Mouse (Mus musculus) spleen, adult 12 weeks (tissue): ENCODE measurements around the gene Kcnmb1.
A peak's percentile ranks its signal among the peaks of the same experiment; 100 is the strongest.

Source experiments
- DNase-seq: peaks from one replicate; pipeline ENCODE4 v3.0.0; 2022; ENCODE audit warnings: low spot score

Kcnmb1 gene

GRCm38 (mm10) chr11:33944786-33945328 lies 18.0 kb upstream of the Kcnmb1 start:
- no peak for DNase-seq

DNA sequence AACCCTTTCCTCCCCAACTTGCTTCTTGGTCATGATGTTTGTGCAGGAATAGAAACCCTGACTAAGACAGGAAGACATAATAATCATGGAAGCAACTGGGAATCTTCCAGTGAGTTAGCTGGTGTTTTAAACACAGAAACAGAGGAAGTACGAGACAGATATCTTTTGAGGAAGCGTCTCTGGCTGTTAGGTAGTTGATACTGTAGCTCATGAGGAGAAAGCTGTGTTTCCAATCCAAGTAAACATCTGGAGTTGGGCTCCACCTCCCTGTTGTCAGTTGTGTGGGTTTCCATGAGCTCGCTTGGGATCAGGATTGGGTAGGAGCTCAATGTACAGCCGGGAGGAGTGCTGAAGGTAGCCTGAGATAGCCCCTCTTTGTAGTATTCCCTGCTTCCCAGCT lies 16.3 kb upstream of the Kcnmb1 start:
- DNase-seq = no peak

DNA sequence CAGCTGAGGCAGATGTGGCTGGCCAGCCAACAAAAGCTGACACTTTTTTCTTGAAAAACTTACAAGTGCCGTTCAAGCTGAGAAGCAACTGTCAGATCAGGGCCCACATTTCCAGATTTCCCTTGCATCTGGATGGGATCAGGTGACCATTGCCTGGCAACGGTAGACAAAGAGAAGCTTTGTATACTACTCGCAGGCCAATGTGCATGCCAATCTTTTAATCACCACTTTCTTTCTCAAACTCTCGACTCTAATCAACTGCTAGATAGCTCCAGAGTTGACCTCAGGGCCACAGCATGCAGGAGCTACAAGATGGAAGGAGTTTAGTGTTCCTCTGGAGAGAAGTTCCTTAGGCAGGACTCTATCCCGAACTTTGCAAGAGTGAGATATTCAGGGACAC lies 11.7 kb upstream of the Kcnmb1 start:
- no peak for DNase-seq

DNA sequence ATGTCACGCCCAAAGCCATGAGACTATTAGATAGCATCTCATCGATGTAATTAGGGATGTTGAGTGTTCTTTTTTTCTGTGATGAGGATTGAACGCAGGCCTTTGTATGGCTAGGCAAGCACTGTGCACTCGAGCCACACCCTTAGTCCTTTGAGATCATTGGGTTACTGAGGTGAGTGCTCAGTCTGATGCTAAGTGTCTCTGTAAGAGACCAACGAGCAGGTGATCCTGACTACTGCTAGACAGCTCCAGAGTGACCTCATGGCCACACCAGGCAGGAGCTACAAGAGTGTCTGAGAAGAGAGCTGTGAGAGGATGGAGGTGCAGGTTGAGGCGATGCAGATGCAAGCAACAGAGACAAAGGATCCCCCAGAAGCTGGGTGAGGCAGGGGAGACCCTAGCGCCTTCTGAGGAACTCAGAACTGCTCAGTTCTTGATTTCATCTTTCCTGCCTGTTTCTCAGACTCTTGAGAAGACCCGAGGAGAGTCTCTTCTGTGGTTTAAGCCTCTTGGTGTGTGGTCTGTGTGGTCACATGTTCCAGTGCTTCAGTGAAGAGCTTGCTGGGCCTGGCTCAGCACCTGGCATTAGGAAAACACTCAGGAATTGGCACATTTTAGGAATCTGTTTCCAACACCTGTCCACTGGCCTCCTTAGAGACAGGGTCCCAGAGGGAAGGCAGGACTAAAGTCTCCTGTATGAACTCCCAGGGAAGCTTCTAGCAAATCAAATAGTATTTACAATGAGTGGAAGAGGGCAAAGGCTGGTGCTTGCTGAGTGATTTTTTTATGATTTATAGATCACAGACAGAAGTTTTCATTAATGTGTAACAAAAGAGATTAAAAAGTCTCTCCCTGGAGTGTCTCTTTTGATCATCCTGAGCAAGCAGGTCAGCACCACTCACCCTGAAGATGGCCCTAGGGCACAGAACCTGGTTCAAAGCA lies 10.9 kb upstream of the Kcnmb1 start:
- DNase-seq = no peak

- DNase-seq = no peak
Measured at GRCm38 (mm10) chr11:33955982-33956381, 6.8 kb upstream of the Kcnmb1 start.

DNA sequence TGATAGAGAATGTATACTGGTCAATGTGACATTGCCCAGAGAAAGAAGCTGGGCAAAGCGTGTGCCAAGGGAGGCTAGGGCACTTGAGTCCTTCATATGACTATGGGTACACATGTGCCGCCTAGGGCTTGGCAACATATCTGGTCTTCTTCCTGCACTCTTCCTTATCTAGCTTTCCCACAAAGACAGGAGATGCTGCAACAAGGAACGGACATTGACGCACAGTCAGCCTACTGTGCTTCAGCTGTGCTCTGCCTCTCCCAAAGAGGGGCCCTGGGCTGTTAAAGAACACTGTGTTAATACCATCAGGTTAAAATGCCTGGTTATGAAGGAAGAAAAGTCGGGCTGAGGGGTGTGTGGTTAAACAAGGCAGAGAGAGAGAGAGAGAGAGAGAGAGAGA lies 6.2 kb upstream of the Kcnmb1 start:
- no peak for DNase-seq

GRCm38 (mm10) chr11:33957595-33957994 lies 5.2 kb upstream of the Kcnmb1 start:
- DNase-seq = no peak

DNA sequence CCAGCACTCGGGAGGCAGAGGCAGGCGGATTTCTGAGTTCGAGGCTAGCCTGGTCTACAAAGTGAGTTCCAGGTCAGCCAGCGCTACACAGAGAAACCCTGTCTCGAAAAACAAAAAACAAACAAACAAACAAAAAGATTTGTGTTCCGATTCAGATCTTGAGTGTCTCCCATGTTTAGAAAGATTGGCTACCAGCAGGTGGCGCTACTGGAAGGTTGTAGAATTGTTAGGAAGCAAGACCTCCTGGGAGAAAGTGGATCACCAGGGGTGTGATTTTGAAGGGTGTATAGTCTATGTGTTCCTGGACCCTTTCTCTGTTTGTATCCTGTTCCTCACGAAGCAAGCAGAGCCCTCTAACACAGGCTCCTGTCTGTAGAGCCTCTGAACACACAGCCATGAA lies 4.1 kb upstream of the Kcnmb1 start:
- no peak for DNase-seq

GRCm38 (mm10) chr11:33962178-33962577 lies 635 bp upstream of the Kcnmb1 start:
- no peak for DNase-seq

DNA sequence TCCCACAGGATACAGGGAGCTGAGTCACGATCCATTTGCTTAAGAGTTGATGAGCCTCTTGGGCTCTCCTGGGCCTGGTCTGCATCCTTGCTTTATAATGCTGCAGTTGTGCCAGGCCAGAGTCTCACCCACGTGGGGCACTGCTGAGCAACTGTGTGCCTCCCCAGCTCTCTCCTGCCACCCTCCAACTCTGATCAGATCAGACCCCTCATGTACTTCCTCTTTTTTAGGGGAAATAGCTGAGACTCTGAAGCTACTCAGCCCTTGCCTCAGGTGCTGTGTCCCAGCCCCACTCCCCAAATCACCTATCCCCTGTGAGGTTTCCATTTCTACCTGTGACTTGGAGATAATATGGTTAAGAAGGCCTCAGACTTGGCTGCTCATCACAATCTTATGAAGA lies 2.6 kb downstream of the Kcnmb1 start:
- no peak for DNase-seq

- DNase-seq = no peak
Measured at GRCm38 (mm10) chr11:33967708-33968107, 4.9 kb downstream of the Kcnmb1 start.

DNA sequence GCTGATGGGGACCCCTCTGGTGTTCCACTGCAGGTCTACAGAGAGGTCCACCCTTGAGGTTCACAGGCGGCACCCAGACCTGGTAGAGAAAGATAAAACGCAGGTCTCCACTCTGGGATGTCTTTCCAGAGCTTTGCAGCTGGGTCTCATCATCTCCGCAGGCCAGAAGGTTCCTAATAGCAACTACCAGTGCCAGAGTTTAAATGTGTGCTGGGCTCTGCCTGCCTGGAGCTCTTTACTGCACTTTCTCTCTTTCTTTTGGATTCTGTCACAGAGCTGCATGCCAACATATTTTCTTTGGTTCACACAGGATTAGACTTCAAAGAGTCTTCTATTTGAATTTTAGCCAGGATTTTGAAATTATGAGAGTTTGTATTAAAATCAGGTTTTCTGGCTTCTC lies 6.4 kb downstream of the Kcnmb1 start:
- no peak for DNase-seq

- DNase-seq = no peak
Measured at GRCm38 (mm10) chr11:33972114-33972513, 9.3 kb downstream of the Kcnmb1 start.

DNA sequence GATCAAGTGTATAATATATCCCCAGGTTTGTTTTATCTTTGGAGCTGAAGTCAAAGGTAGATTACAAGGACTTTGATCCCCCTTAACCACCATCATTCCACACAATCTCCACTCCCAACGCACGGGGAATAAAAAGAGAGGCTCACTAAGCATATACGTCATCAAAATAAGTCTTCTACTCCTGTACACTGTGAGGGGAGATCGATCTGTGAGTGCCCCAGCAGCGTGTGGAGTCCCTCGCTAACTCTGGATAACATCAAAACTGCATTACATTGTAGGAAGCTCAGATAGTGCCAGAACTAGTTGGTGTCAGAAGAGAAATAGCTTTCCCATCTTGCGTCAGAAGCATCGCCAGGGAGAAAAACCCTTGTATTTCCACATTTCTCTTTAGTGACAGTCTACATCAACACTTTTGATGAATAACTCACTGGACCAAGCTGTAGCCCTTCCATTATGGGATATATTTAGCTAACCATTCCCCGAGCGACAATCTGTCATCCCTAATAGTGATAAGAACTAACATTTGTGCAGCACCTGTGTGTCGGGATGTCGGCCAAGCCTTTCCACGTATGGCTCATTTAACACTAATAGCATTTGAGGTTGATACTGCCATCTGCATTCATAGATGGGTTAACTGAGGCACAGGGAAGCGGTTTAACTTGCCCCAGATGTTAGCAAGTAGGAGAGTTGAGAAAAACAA lies 11.7 kb downstream of the Kcnmb1 start:
- DNase-seq = no peak

DNA sequence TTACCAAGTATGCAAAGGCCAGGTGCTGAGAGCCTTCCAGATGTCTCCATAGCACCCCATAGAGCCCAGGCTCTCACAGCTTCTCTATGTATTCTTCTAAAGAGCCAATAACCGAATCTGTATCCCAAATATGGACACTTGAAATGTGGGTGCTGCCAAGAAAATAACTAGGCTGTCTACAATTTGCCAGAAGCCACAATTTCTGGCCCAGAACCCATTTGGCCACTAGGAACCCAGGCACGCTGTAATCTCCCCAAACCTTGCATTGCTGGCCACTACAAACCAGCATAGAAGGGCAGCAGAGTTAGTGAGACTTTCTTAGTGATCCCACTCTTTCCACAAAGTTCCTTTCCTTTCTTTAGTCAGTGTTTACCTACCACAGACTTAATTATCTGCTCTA lies 12.3 kb downstream of the Kcnmb1 start:
- DNase-seq = no peak

DNA sequence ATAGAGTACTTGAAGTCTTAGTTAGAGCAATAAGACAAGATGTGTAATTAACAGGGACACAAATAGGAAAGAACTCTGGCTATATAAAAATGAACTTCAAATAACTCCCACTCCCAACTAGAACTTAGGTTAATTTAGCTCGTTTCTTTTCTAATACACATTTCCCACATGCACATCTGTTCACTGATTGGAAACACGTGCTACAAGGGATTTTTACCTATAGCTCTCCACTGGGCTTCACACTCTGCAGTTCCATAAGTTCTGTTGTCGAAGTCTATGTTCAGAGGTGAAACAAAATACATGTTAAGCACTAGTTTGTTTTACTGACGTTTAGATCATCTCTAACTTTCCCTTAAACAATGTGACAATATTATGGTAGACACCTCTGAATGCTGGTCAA lies 17.3 kb downstream of the Kcnmb1 start:
- DNase-seq = no peak

DNA sequence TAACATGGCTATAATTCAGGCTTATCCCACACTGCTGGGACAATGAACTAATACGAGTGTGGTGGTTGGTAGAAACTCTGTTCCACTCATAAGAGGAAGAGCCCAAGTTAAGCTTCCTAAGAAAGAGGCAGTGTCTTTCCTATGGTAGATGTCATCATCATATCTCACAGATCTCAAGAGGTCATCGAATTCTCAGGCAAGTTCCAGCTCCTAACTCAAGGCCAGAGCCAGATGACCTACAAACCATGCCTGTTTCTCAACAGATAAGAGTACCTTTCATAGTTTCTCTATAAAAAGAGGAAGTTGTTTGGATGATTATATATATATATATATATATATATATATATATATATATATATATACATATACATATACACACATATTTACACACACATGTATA lies 23.7 kb downstream of the Kcnmb1 start:
- no peak for DNase-seq

DNA sequence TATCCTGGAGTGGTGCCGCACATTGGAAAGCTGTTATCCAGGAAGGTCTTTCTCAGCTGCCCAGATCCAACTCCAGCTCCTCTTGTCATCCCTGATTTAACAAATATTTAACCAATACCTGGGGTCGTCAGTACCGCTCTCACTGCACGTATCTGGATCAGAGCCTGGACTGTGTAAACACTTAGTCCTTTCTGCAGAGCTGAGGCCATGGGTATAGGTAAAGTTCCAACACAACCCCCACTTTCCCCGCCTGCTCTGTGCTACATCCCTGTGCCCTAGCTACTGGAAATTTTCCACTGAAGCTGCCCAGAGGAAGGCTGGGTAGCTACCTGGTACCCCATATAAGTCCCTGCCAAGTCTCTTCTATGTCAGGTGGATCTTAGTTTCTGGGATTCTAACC lies 27.2 kb downstream of the Kcnmb1 start:
- DNase-seq = no peak

GRCm38 (mm10) chr11:33992938-33993337 lies 30.1 kb downstream of the Kcnmb1 start, which contains the start of gene Kcnip1:
Gene Kcnip1, minus strand, starts transcription at chr11:33993152.
- no peak for DNase-seq

- no peak for DNase-seq
Measured at GRCm38 (mm10) chr11:33993496-33993895, 30.7 kb downstream of the Kcnmb1 start.

- DNase-seq = no peak
Measured at GRCm38 (mm10) chr11:33998244-33998643, 35.4 kb downstream of the Kcnmb1 start.

DNA sequence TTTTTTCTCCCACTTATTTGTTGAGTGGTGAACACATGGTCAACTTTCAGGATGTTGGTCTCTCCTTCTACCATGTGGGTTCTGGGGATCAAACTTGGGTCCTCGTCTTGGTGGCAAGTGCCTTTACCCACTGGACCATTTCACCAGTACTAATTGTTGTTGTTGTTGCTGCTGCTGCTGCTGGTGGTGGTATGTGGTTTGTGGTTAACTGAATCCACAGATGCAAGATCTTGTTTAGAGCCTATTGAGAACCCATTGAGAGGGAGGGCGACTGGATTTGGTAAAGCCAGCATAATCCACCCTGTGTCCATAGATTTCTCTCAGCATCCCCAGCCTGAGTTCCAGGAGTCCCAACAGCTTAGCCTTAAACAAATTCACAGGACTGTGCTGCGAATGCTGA lies 37.6 kb downstream of the Kcnmb1 start:
- no peak for DNase-seq

DNA sequence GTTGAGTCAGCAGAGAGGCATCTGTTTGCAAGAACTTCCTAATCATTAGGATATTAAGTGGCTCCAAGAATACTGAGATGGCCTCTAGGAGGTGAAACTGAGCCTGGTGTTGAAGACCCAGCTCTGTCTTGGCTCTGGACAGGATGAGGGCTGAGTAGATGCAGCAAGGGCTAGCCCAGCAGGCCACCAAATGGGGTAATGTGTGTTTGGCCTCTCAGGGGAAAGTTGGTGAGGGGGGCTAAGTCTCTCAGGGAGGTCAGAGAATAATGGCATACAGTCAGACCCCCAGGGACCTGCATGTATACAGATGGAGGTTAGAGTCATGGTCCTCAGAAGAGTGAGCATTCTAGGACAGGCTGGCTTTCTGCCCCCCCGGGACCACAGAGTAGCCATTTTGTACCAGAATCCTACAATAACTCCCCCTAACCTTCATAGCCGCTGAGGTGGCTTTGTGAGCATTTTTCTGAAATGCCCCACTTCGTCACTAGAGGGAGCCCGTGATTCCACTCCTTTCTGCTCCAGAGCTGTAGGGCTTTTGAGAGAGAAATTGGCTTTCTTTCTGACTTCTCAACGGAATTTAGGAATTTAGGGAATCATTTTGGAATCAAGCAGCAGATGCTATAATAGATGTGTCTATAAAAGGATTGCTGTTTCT lies 39.3 kb downstream of the Kcnmb1 start:
- peak; percentile 29 for DNase-seq
